In the genomic region with DNA sequence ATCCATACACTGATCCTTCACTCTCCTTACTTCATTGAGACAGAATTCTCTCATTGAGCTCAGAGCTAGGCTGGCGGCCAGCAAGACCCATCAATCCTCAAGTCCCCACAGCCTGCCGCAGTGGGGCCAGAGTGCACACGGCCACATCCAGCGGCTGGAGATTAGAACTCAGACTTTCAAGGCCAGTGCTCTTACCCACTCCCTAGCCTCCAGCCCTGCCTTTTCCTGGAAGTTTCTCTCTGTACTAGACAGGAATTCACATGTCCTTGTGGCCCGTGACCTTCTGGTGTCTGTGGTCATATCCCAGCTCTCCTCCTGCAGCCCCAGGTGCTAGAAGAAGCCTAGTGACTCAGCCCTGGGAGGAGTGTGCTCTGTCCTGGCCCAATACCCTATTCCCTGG, we compare ENCODE assay signal across 30 mouse cellular contexts. TPM values are rescaled to one million over a fixed set of nuclear protein-coding genes. Genes with fewer than 3 reads are reported as not detected.
DNase-seq lines count a peak whose midpoint lies in the region; ATAC-seq lines count a peak whose summit lies in the region.
"Had no signal": no experiment of that assay in that cellular context is flagged by ENCODE, and none has a peak within 500 bp of the region (broad histone marks: within the 10 kb centered on the region; RNA-seq: fewer than 3 reads in every experiment).

No protein-coding gene starts in this region.

- no peak for ATAC-seq in hindbrain, embryonic 13.5 days (ENCODE audit: low FRiP score)
- ATAC-seq in hindbrain, embryonic 12.5 days (ENCODE audit: low FRiP score), result no peak
- ATAC-seq in neural tube, embryonic 13.5 days (ENCODE audit: low read depth), result no peak
- ATAC-seq: forebrain, embryonic 16.5 days; hindbrain, embryonic 16.5 days had no signal

- no peak overlapping the region for H3K4me3 ChIP-seq in hindbrain, embryonic 13.5 days
- H3K4me3 ChIP-seq in hindbrain, embryonic 12.5 days, result no peak overlapping the region
- H3K4me3 ChIP-seq in neural tube, embryonic 13.5 days, result no peak overlapping the region
- H3K4me3 ChIP-seq: erythroblast, embryonic 14.5 days; gastrocnemius, adult 2 months; heart, adult 2 months; heart, embryonic 12.5 days; myocyte had no signal

- H3K27me3 ChIP-seq in hindbrain, embryonic 13.5 days, result peaks cover 9% of the 10 kb centered on the region
- H3K27me3 ChIP-seq in hindbrain, embryonic 12.5 days, result peaks cover 8% of the 10 kb centered on the region
- no peaks in the 10 kb centered on the region; the same call in 1 of the 2 replicates for H3K27me3 ChIP-seq in neural tube, embryonic 13.5 days

- no peak overlapping the region for H3K4me2 ChIP-seq in hindbrain, embryonic 13.5 days
- no peak overlapping the region for H3K4me2 ChIP-seq in hindbrain, embryonic 12.5 days (replicated peaks)
- no peak overlapping the region for H3K4me2 ChIP-seq in neural tube, embryonic 13.5 days

- no peak overlapping the region for H3K27ac ChIP-seq in hindbrain, embryonic 13.5 days
- no peak overlapping the region for H3K27ac ChIP-seq in hindbrain, embryonic 12.5 days
- 0 out of 2 replicates have a peak overlapping the region, but pooled peaks have one; percentile 18 for H3K27ac ChIP-seq in neural tube, embryonic 13.5 days (replicated peaks)
- H3K27ac ChIP-seq: gastrocnemius, adult 2 months; heart, adult 2 months; limb, embryonic 10.5 days; limb, embryonic 15.5 days; liver, embryonic 14.5 days; lung, embryonic 15.5 days; midbrain, embryonic 12.5 days; stomach, embryonic 15.5 days had no signal

- peak overlapping the region; percentile 5; the same call in 1 of the 2 replicates for H3K9ac ChIP-seq in hindbrain, embryonic 13.5 days
- H3K9ac ChIP-seq in hindbrain, embryonic 12.5 days, result no peak overlapping the region
- H3K9ac ChIP-seq in neural tube, embryonic 13.5 days, result 0 out of 2 replicates have a peak overlapping the region, but pooled peaks have one; percentile 22
- H3K9ac ChIP-seq: heart, embryonic 12.5 days; limb, embryonic 15.5 days; liver, embryonic 14.5 days; lung, embryonic 15.5 days; stomach, embryonic 15.5 days had no signal

- no peak for DNase-seq in neural tube, embryonic 10.5 days (ENCODE audit: extremely low spot score, low spot score)
- peak; percentile 39 for DNase-seq in ZHBTc4 (ENCODE audit: low read depth, low spot score)
- peak; percentile 42 for DNase-seq in adrenal gland, postnatal 25 days
- DNase-seq in natural killer cell, adult 2 months (ENCODE audit: low spot score in 2 of 2), result no peak
- DNase-seq in layer of hippocampus, postnatal 36 days, result no peak
- DNase-seq: cerebellum, adult 2 months; cerebellum, postnatal 14 days; gastrocnemius, adult 2 months; gastrocnemius, postnatal 36 days; heart, adult 2 months; heart, postnatal 4 days; kidney, adult 18-20 months; lung, postnatal 4 days; thymus, adult 18-20 months; thymus, postnatal 25 days had no signal

- 78% methylated on average over 5 of the region's 5 CpGs for WGBS in hindbrain, embryonic 13.5 days
- WGBS in hindbrain, embryonic 12.5 days, result 79% methylated on average over 5 of the region's 5 CpGs
- WGBS in neural tube, embryonic 13.5 days, result 75% methylated on average over 5 of the region's 5 CpGs

- H3K9me3 ChIP-seq in hindbrain, embryonic 13.5 days, result no peaks in the 10 kb centered on the region
- no peaks in the 10 kb centered on the region for H3K9me3 ChIP-seq in hindbrain, embryonic 12.5 days (replicated peaks)
- no peaks in the 10 kb centered on the region for H3K9me3 ChIP-seq in neural tube, embryonic 13.5 days
- H3K9me3 ChIP-seq: heart, embryonic 12.5 days; limb, embryonic 10.5 days; limb, embryonic 15.5 days; lung, embryonic 15.5 days; midbrain, embryonic 12.5 days; stomach, embryonic 15.5 days had no signal

- peaks cover 70% of the 10 kb centered on the region for H3K4me1 ChIP-seq in hindbrain, embryonic 13.5 days (replicated peaks)
- peaks cover 50% of the 10 kb centered on the region for H3K4me1 ChIP-seq in hindbrain, embryonic 12.5 days
- H3K4me1 ChIP-seq in neural tube, embryonic 13.5 days (replicated peaks), result peaks cover 72% of the 10 kb centered on the region

- peaks cover 6% of the 10 kb centered on the region for H3K36me3 ChIP-seq in hindbrain, embryonic 13.5 days
- peaks cover 4% of the 10 kb centered on the region for H3K36me3 ChIP-seq in hindbrain, embryonic 12.5 days
- peaks cover 6% of the 10 kb centered on the region for H3K36me3 ChIP-seq in neural tube, embryonic 13.5 days
- H3K36me3 ChIP-seq: heart, embryonic 12.5 days; limb, embryonic 15.5 days; lung, embryonic 15.5 days; stomach, embryonic 15.5 days had no signal

RNA-seq across cellular contexts. Expression of gene Sh2b2, which starts 9.7 kb away (rescaled TPM):
- 22.2 and 25.5 TPM in 2 replicates for polyA plus RNA-seq in hindbrain, embryonic 13.5 days (2015; fragmentation: Nextera tagmentation; extraction: Ambion mirVana)
- polyA plus RNA-seq in hindbrain, embryonic 12.5 days (2016; fragmentation: Nextera tagmentation; extraction: Ambion mirVana), result 20.3 and 23.3 TPM in 2 replicates
- 24.9 and 26.4 TPM in 2 replicates for polyA plus RNA-seq in neural tube, embryonic 13.5 days (2015; fragmentation: Nextera tagmentation; extraction: Ambion mirVana)
- 14.2 and 26.8 TPM in 2 replicates for total RNA-seq in adrenal gland, postnatal 25 days (2021)
- 1 to 10 TPM; 5.0 to 6.6 TPM for total RNA-seq in layer of hippocampus, postnatal 36 days (2021)
- total RNA-seq: MEL had no signal

RNA-seq across cellular contexts. Expression of gene Prkrip1, which starts 37.8 kb away (rescaled TPM):
- polyA plus RNA-seq in hindbrain, embryonic 13.5 days (2015; fragmentation: Nextera tagmentation; extraction: Ambion mirVana), result 66.5 and 67.9 TPM in 2 replicates
- 62.9 and 71.2 TPM in 2 replicates for polyA plus RNA-seq in hindbrain, embryonic 12.5 days (2016; fragmentation: Nextera tagmentation; extraction: Ambion mirVana)
- 58.8 and 69.0 TPM in 2 replicates for polyA plus RNA-seq in neural tube, embryonic 13.5 days (2015; fragmentation: Nextera tagmentation; extraction: Ambion mirVana)
- 30.6 and 35.9 TPM in 2 replicates for total RNA-seq in adrenal gland, postnatal 25 days (2021)
- total RNA-seq in layer of hippocampus, postnatal 36 days (2021), result 10 to 100 TPM; 35.2 to 41.4 TPM

Comparison
In these comparisons a context has a peak if more than half of its experiments do, and no peak if none do; other contexts are left out.
1. DNase-seq: peak in ZHBTc4 (single experiment) and adrenal gland, postnatal 25 days (single experiment); none in neural tube, embryonic 10.5 days (single experiment), natural killer cell, adult 2 months (0 of 2) and layer of hippocampus, postnatal 36 days (0 of 2).